Mouse (Mus musculus) urinary bladder, postnatal 10 days (tissue): ENCODE measurements around the gene Gpr15.

Experiments used
- DNase-seq: peaks from one replicate; pipeline ENCODE4 v3.0.0; 2022; ENCODE audit warnings: low spot score

Gpr15 gene

GRCm38 (mm10) chr16:58718666-58719120 lies at the start of gene Gpr15:
Gene Gpr15 (minus strand): TSS chr16:58719070.
- no peak for DNase-seq

GRCm38 (mm10) chr16:58763076-58763475 lies 44.2 kb upstream of the Gpr15 start, which contains the start of gene Olfr172:
Gene Olfr172 (minus strand): TSS chr16:58763176.
- no peak for DNase-seq

DNA sequence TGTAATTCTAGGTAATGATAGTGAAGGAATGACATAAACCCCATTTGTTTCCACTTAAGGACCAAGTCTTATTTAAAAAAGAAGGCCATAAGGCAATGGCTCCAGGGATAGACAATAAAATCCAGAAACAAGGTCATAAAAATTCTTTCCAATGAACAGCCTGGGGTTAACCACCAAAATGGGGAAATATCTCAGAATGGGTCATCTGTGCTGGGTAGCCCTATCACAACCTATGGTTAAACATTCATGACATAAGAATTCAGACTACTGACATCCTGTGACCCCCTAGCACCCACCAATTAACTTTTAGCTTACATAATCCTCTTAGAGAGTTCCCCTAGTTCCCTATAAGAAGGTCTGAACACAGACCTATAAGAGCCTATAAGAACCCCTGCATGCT lies 37.3 kb upstream of the Gpr15 start:
- no peak for DNase-seq

DNA sequence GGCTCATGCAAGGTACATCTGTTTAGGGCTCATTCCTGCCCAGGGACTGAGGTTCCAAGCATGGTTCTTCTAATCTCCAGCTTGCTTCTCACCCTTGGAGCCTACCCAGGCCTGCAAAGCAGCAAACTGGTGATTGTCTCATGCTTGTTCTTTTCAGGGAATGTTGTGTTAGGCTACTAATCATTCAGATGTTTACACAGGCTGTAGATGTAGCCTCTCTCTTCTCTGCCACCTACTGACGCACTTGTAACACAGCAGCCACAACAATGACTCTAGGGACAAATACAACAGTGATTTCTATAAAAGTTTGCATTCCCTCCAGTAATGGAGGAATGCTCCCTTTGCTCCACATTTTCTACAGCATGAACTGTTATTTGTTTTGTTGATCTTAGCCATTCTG lies 32.4 kb upstream of the Gpr15 start:
- DNase-seq = no peak

- no peak for DNase-seq
Observed at GRCm38 (mm10) chr16:58746715-58747114, 27.8 kb upstream of the Gpr15 start.

DNA sequence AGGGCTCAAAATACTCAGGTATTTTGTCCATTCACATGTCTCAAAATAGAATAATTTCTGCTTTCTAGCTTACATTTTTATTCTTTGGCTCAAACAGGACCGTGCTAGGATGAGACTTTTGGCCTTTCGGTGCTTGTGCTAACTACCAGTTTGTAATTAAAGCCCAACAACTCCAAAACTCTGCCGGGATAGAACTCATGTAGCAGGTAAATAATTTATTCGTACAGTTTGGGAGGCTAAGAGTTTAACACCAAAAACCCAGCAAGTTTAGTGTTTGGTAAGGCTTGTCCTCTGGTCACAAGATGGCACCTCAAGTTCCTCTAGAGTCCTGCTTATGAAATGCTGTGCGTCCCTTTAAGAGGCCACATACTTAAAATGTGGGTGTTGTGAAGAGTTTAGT lies 21.9 kb upstream of the Gpr15 start:
- DNase-seq = no peak

DNA sequence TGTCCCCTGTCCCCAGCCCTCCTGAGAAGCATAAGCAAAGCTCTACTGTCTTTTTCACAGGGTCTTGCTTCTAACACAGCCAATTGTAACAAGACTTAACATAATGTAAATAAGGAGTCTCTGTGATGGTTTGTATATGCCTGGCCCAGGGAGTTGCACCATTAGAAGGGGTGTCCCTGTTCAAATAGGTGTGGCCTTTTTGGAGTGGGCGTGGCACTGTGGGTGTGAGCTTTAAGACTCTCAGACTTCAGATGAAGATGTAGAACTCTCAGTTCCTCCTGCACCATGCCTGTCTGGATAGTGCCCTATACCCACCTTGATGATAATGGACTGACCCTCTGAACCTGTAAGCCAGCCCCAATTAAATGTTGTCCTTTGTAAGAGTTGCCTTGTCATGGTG lies 19.9 kb upstream of the Gpr15 start:
- DNase-seq = no peak

- DNase-seq = no peak
Observed at GRCm38 (mm10) chr16:58738205-58738604, 19.3 kb upstream of the Gpr15 start.

DNA sequence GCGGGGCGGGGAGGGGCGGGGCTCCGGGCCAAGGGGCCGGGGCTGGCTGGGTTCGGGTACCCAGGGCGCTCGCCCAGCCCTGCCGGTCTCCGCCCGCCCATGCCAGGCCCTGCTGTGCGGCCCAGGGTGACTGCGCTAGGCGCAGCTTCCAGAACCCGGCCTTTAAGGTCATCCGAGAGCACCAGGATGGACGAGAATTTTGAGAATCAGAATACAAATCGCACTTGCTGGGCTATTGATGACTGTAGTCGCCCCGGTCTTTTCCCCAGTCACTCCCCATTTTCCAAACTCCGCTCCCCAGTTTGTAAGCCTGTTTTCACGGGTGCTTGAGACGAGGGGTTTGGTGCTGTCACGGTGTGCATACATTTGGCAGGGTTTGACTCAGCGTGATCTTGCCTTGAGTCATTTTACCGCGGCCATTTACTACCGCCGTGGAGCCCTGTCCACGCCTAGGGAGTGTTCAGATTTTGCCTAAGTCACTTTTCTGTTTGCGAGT lies 9.4 kb upstream of the Gpr15 start:
- no peak for DNase-seq

GRCm38 (mm10) chr16:58727477-58728131 lies 8.7 kb upstream of the Gpr15 start, which contains the start of gene Cldnd1:
Gene Cldnd1 (plus strand): TSS chr16:58727910.
- peak; percentile 83 for DNase-seq

- no peak for DNase-seq
Observed at GRCm38 (mm10) chr16:58726680-58727476, 8.0 kb upstream of the Gpr15 start.

DNA sequence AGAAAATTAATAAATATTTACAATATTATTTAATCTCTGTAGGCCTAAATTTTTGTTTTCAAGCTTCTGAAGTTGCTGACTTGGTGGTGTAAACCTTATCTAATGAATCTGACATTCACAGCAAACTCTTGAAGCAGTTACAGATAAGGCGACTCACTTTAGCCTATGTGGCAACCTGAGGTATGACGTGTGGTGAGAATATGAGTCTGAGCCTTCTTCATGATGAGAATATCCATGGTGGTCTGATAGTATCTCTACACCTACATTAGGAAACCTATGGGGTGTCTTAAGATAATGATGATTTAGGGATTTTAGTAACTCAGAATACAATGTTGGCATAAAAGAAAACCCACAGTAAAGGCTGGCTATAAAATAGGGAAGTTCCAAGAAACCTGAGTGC lies 3.4 kb upstream of the Gpr15 start:
- no peak for DNase-seq

GRCm38 (mm10) chr16:58715018-58715417 lies 3.9 kb downstream of the Gpr15 start:
- no peak for DNase-seq

- DNase-seq = no peak
Observed at GRCm38 (mm10) chr16:58713128-58713527, 5.7 kb downstream of the Gpr15 start.

DNA sequence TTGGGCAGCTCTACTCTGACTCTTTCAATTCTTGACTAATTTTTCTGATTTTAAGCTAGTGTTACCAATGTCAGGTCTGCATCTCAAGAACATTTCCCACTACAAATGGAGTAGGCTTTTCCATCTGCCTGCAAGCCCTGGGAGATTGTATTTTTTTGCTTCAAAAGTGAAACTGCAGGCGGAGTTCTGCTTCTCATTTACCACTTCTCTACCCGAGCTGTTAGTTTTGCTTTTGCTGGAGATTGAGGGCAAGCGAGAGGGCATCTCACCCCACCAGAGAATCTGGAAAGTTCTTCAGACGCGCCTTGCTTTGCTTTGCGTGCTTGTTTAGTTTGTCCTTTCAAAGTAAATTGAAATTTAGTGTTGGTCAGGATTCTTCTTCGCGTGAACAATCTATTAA lies 6.6 kb downstream of the Gpr15 start:
- no peak for DNase-seq

- no peak for DNase-seq
Observed at GRCm38 (mm10) chr16:58709536-58709935, 9.3 kb downstream of the Gpr15 start.

GRCm38 (mm10) chr16:58708601-58709475 lies 10.0 kb downstream of the Gpr15 start:
- DNase-seq = no peak

- no peak for DNase-seq
Observed at GRCm38 (mm10) chr16:58707276-58707905, 11.5 kb downstream of the Gpr15 start.

GRCm38 (mm10) chr16:58704999-58705398 lies 13.9 kb downstream of the Gpr15 start:
- DNase-seq = no peak

- DNase-seq = no peak
Observed at GRCm38 (mm10) chr16:58703382-58704124, 15.3 kb downstream of the Gpr15 start.

DNA sequence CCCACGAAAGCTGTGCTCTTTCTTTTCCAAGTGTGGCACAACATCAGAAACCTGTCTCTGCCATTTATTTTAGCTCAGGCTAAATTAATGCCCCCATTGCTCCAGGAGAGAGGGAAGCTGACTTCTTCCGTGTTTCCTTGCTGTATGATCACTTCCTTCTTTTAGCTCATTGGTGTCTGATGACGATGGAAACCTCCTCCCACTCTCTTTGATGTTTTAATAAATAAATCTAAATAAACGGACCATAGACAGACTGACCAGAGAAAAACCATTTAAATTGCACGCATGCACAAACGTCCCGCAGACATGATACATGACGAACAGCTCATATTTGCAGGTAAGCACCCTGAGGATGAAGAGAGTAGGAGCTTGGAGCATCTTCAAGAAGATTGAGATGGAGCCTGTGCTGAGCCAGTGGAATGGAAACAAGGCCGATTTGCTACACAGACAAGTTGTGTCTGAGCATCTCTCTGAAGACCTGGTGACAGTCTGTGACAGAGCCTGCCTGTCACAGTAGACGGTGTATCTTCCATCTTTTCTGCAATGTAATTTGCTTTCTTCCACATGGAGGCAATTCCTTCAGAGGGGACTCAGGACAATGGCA lies 16.4 kb downstream of the Gpr15 start:
- no peak for DNase-seq
